Mouse (Mus musculus) embryonic fibroblast, embryonic 13.5 days (primary cell): ENCODE measurements around the gene Itsn2.

Source experiments
- CTCF ChIP-seq: IDR thresholded peaks from 2 replicates; pipeline ENCODE4 v1.5.1; 2011; ENCODE audit warnings: mild to moderate bottlenecking, control low read depth, low read length, moderate library complexity, borderline replicate concordance; ENCODE audit not compliant: insufficient read depth
- POLR2A ChIP-seq: IDR thresholded peaks from 2 replicates; pipeline ENCODE4 v1.6.1; 2011; ENCODE audit warnings: low read depth, mild to moderate bottlenecking, control low read depth, low read length, moderate library complexity

DNA sequence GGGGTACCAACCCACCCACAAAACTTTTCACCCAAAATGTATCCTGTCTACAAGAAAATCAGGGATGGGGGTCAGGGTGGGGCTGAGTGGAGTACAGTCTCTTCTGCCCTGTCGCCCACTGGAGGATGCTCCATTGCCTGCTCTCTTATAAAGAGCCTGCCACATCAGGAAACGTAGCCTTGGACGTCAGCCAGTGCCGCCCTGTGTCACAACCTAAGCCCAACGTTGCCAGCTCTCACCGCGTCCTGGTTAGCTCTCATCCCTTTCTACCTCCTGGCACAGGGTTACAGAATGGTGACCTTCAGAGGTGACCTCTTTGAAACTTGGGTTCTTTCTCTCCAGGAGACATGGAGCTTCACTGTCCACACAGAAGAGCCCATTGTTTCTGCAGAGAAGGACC is 148.4 kb downstream of the Itsn2 start:
- TF ChIP-seq POLR2A (no peak), CTCF (no peak)
